Mouse (Mus musculus) forebrain, embryonic 16.5 days (tissue): ENCODE results near the gene Rpl27. TPM values are rescaled to one million over a fixed set of nuclear protein-coding genes. Genes with fewer than 3 reads are reported as not detected.
"Not testable (repeated sequence)": the region's sequence is repeated elsewhere in the genome, so short reads cannot be mapped to it uniquely, and the experiment has no call there.

Source experiments
- ATAC-seq: fragments of 200-750 bp; cut with Nextera tagmentation; 2 replicates; pipeline ENCODE4 v1.8.0; 2017; ENCODE audit warnings: mild to moderate bottlenecking, moderate library complexity
- H3K27ac ChIP-seq: fragments of 300-500 bp; sonication (generic); 2 replicates; pipeline ENCODE4 v1.5.1; 2014; ENCODE audit warnings: low read length, control low read depth
- H3K27me3 ChIP-seq: fragments of 300-500 bp; sonication (generic); replicated peaks from 2 replicates; pipeline ENCODE4 v1.6.1; 2014; ENCODE audit warnings: low read length; ENCODE audit not compliant: control insufficient read depth, insufficient read depth
- H3K36me3 ChIP-seq: fragments of 300-500 bp; sonication (generic); 2 replicates; pipeline ENCODE4 v1.6.1; 2014; ENCODE audit not compliant: control insufficient read depth, insufficient read depth
- H3K4me1 ChIP-seq: fragments of 300-500 bp; sonication (generic); replicated peaks from 2 replicates; pipeline ENCODE4 v1.6.1; 2014; ENCODE audit warnings: low read length; ENCODE audit not compliant: control insufficient read depth, insufficient read depth
- H3K4me2 ChIP-seq: fragments of 300-500 bp; sonication (generic); 2 replicates; pipeline ENCODE4 v1.6.1; 2014; ENCODE audit warnings: mild to moderate bottlenecking, low read length, control low read depth
- H3K4me3 ChIP-seq: fragments of 300-500 bp; sonication (generic); replicated peaks from 2 replicates; pipeline ENCODE4 v1.5.1; 2014; ENCODE audit warnings: mild to moderate bottlenecking, low read length, control low read depth
- H3K9ac ChIP-seq: fragments of 300-500 bp; sonication (generic); replicated peaks from 2 replicates; pipeline ENCODE4 v1.6.1; 2014; ENCODE audit warnings: low read depth, low read length, control low read depth
- H3K9me3 ChIP-seq: fragments of 300-500 bp; sonication (generic); 2 replicates; pipeline ENCODE4 v1.6.1; 2016; ENCODE audit warnings: low read length; ENCODE audit not compliant: control insufficient read depth
- WGBS: fragments of 180-500 bp; shearing (Covaris S2); extraction: QIAGEN DNeasy Blood & Tissue Kit; methylation state at CpG from one replicate; pipeline ENCODE4 v1.1.7; 2014; 5-methylcytosine and 5-hydroxymethylcytosine counted together
- polyA plus RNA-seq: library from polyadenylated mRNA; unstranded; fragments of >200 nt; fragmentation: Nextera tagmentation; extraction: Ambion mirVana; gene quantifications from 2 replicates; pipeline ENCODE4 v1.2.1, GENCODE M21; 2015

Gene Rpl27
- polyA plus RNA-seq, 1 experiment from 2014 or later: 219 TPM

DNA sequence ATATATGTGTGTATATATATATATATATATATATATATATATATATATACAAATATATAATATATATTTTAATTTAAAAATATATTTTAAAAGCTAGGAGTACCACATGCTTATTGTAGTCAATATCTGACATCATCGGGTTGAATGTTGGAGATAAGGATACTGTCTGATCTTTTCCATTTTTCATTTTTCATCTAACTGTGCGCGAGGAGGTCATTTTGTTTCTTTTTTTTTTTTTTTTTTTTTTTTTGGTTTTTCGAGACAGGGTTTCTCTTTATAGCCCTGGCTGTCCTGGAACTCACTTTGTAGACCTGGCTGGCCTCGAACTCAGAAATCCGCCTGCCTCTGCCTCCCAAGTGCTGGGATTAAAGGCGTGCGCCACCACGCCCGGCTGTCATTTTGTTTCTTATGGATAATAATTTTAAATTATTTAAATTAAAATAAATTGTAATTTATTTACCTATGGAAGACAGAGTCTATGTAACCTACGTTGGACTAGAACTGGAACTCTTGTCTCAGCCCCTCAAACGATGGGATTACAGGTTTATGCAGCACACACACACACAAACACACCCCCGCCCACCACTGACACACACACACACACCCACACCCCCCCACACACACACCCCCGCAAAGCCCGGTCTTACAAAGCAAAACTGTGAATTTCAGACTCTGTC lies 510 bp upstream of the Rpl27 start:
- H3K27me3 ChIP-seq, H3K36me3 ChIP-seq, H3K9me3 ChIP-seq, H3K9ac ChIP-seq, ATAC-seq, H3K27ac ChIP-seq: not testable (repeated sequence)
- peaks cover 12% of the 10 kb centered on the region for H3K4me1 ChIP-seq
- H3K4me2 ChIP-seq: peak overlapping the region; percentile 32
- 35% methylated on average over 14 of the region's 15 CpGs for WGBS
- H3K4me3 ChIP-seq: peak overlapping the region; percentile 27

DNA sequence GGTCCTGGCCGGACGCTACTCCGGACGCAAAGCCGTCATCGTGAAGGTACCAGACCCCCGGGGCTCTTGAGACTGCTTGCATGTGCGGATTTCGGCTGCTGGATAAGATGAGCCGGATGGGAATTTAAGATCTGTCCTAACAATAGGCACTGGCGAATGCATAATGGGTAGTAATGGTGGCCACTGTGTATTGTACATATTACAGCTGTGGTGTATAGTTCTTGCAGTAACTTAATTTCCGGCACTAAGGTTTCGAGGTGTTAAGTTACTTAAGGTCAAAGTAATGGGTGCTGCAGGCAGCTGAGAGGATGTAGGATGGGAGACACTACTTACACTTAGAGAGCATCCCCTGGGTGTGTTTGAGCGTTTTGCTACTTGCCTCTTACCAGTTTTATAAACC lies 662 bp downstream of the Rpl27 start:
- Histone ChIP-seq H3K4me1 (peaks cover 12% of the 10 kb centered on the region), H3K4me3 (peak overlapping the region; percentile 88), H3K36me3 (peaks cover 10% of the 10 kb centered on the region; the same call in 1 of the 2 replicates), H3K4me2 (peak overlapping the region; percentile 98), H3K27me3 (no peaks in the 10 kb centered on the region), H3K9me3 (no peaks in the 10 kb centered on the region), H3K27ac (peak overlapping the region; percentile 79), H3K9ac (peak overlapping the region; percentile 92)
- WGBS: under 1% methylated on average over 14 of the region's 14 CpGs
- no peak for ATAC-seq

DNA sequence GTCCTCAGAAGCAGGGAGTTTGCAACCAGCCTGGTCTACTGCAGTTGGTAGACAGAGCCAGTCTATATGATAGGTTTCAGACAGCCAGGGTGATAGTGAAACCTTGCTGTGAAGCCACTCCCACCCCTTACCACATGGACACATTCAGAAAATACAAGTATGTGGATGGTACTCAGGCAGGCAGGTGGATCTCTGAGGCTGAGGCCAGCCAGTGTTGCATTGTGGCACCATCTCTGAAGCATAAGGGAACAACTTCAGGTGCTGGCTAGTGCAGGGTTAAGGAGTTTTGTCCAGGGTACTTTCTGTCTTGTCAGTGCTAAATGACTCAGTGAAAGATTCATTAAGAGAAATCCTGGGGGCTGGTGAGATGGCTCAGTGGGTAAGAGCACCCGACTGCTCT lies 4.2 kb downstream of the Rpl27 start:
- Histone ChIP-seq H3K27ac (no peak overlapping the region), H3K9me3 (no peaks in the 10 kb centered on the region), H3K4me3 (no peak overlapping the region), H3K4me2 (no peak overlapping the region), H3K4me1 (peaks cover 12% of the 10 kb centered on the region), H3K27me3 (no peaks in the 10 kb centered on the region), H3K36me3 (peaks cover 10% of the 10 kb centered on the region; the same call in 1 of the 2 replicates), H3K9ac (no peak overlapping the region)
- 93% methylated on average over 1 of the region's 1 CpGs for WGBS
- ATAC-seq: no peak

DNA sequence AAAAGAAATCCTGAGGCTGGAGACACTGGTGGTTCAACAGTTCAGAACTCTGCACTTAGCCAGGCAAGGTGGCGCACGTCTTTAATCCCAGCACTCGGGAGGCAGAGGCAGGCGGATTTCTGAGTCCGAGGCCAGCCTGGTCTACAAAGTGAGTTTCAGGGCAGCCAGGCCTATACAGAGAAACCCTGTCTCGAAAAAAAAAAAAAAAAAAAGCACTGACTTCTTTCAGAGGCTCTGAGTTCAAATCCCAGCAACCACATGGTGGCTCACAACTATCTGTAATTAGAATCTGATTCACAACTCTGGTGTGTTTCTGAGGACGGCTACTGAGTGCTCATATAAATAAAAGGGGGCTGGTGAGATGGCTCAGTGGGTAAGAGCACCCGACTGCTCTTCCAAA lies 4.8 kb downstream of the Rpl27 start:
- H3K4me1 ChIP-seq: peaks cover 12% of the 10 kb centered on the region
- not testable (repeated sequence) for H3K27ac ChIP-seq, H3K36me3 ChIP-seq, H3K4me3 ChIP-seq, H3K9me3 ChIP-seq, ATAC-seq, H3K27me3 ChIP-seq, H3K9ac ChIP-seq, H3K4me2 ChIP-seq
- 91% methylated on average over 8 of the region's 8 CpGs for WGBS

DNA sequence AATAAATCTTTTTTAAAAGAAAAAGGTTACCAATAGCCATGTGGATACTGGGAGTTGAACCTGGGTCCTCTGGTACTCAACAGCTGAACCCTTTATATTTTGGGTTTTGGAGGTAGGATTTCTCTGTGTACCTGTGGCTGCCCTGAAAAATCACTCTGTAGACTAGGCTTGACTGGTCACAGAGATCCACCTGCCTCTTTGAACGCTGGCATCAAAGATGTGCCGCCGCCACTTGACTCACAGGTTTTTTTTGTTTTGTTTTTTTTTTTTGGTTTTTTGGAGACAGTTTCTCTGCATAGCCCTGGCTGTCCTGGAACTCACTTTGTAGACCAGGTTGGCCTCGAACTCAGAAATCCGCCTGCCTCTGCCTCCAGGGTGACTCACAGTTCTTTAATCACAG lies 5.7 kb downstream of the Rpl27 start:
- Histone ChIP-seq H3K36me3 (peaks cover 10% of the 10 kb centered on the region; the same call in 1 of the 2 replicates), H3K4me2 (no peak overlapping the region), H3K9me3 (no peaks in the 10 kb centered on the region), H3K27me3 (no peaks in the 10 kb centered on the region), H3K9ac (no peak overlapping the region), H3K4me1 (peaks cover 12% of the 10 kb centered on the region), H3K4me3 (no peak overlapping the region), H3K27ac (no peak overlapping the region)
- ATAC-seq: no peak
- WGBS: 93% methylated on average over 5 of the region's 5 CpGs

DNA sequence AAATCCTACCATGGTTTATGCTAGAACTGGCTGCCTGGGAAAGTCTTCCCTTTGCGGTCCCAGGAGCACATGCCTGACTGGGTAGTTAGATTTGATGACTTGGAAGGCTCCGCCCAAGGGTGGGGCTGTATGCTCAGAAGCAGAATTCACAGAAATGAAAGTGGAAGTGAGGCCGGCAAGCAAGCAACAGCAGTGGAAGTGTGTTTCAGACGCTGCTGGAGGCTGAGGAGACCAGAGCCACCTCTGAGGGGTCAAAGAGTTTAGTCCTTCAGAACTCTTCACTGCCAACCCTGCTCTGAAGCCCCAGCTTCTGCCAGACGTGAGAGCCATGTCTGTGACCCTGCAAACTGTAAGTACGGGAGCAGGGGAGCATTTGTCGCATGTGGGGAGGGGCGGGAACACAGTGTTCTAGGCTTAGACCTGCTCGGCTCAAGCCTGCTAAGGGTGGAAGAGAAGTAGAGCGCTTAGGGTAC lies 6.2 kb downstream of the Rpl27 start, which contains the start of gene Ifi35:
TSS of gene Ifi35 (plus strand) at position 134 of the 473 bp plus-strand sequence.
- no peak within 1 kb of the TSS; the same call in 1 of the 2 replicates for H3K9ac ChIP-seq
- no peaks in the 10 kb centered on the region for H3K27me3 ChIP-seq
- H3K4me1 ChIP-seq: peaks cover 7% of the 10 kb centered on the region
- 40% methylated on average over 10 of the region's 10 CpGs for WGBS
- H3K27ac ChIP-seq: no peak within 1 kb of the TSS
- H3K4me2 ChIP-seq: no peak within 1 kb of the TSS
- no peaks in the 10 kb centered on the region for H3K9me3 ChIP-seq
- H3K4me3 ChIP-seq: no peak within 1 kb of the TSS
- H3K36me3 ChIP-seq: peaks cover 10% of the 10 kb centered on the region; the same call in 1 of the 2 replicates
- ATAC-seq: no peak

DNA sequence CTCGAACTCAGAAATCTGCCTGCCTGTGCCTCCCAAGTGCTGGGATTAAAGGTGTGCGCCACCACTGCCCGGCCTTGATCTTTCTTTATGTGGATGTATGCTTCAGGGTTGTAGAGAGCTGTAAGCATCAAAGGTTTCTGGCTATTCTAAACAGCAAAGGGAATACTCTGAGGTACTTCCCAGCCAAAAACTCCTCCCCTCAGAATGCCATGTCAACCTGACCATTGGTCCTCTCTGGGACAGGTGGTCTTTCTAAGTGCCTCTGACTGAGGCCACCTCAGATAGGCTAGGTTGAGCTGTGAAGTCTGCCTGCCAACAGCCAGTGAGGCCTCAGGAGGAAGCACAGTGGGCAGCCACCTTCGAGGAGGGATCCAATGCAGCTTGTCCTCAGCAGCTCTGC lies 6.8 kb downstream of the Rpl27 start:
- Histone ChIP-seq H3K4me1 (0 out of 2 replicates have a peak, but pooled peaks cover 1% of the 10 kb centered on the region), H3K4me2 (no peak overlapping the region)
- 82% methylated on average over 4 of the region's 4 CpGs for WGBS

DNA sequence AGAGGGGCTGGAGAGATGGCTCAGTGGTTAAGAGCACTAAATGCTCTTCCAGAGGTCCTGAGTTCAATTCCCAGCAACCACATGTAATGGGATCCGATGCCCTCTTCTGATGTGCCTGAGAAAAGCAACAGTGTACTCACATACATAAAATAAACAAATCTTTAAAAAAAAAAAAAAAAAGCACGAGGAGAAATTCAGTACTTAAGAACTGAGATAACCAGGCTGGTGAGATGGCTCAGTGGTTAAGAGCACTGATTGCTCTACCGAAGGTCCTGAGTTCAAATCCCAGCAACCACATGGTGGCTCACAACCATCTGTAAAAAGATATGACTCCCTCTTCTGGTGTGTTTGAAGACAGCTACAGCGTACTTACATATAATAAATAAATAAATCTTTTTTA lies 7.5 kb downstream of the Rpl27 start:
- H3K27me3 ChIP-seq, H3K4me2 ChIP-seq, H3K4me1 ChIP-seq, H3K27ac ChIP-seq, H3K36me3 ChIP-seq, H3K9me3 ChIP-seq, H3K9ac ChIP-seq, ATAC-seq, H3K4me3 ChIP-seq: not testable (repeated sequence)
- WGBS: 93% methylated on average over 4 of the region's 4 CpGs

More for the DNA sequence above, 6.8 kb downstream of the Rpl27 start:
- Histone ChIP-seq H3K9me3 (no peaks in the 10 kb centered on the region), H3K27me3 (no peaks in the 10 kb centered on the region), H3K27ac (no peak overlapping the region), H3K9ac (no peak overlapping the region), H3K4me3 (no peak overlapping the region), H3K36me3 (peaks cover 7% of the 10 kb centered on the region; the same call in 1 of the 2 replicates)
- no peak for ATAC-seq

DNA sequence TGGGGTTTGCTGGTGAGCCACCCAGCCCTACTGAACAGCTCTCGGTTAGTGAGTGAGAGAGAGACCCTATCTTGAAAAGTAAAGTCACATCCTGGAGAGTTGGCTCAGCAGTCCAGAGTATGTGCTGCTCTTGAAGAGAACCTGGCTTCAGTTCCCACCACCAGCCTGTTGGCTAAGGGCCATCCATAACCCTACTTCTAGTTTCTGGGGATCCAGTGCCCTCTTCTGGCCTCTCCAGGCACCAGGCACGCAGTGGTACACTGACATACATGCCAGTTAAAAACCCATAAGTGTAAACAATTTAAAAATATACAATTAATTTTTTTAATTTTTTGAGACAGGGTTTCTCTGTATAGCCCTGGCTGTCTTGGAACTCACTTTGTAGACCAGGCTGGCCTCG lies 8.3 kb downstream of the Rpl27 start:
- ATAC-seq: no peak
- H3K4me2 ChIP-seq: no peak overlapping the region

More for the DNA sequence above, 8.3 kb downstream of the Rpl27 start:
- peaks cover 6% of the 10 kb centered on the region; the same call in 1 of the 2 replicates for H3K4me1 ChIP-seq
- H3K9me3 ChIP-seq: no peaks in the 10 kb centered on the region
- H3K9ac ChIP-seq: no peak overlapping the region
- no peaks in the 10 kb centered on the region for H3K27me3 ChIP-seq
- H3K4me3 ChIP-seq: no peak overlapping the region
- H3K27ac ChIP-seq: no peak overlapping the region
- whole genome bisulfite sequencing: 74% methylated on average over 3 of the region's 3 CpGs
- 0 out of 2 replicates have a peak, but pooled peaks cover 3% of the 10 kb centered on the region for H3K36me3 ChIP-seq
